Mouse (Mus musculus) G1E (cell line): Measurements from ENCODE around the gene Krtap5-3.
"Not testable (repeated sequence)": the region's sequence is repeated elsewhere in the genome, so short reads cannot be mapped to it uniquely, and the experiment has no call there.

ENCODE experiments used
- CTCF ChIP-seq: IDR thresholded peaks from 2 replicates; pipeline ENCODE4 v1.5.1; 2012; ENCODE audit warnings: low read depth, low read length, inconsistent platforms, mixed read lengths
- GATA1 ChIP-seq: IDR thresholded peaks from 2 replicates; pipeline ENCODE4 v1.6.1; 2012; ENCODE audit warnings: borderline replicate concordance, low read length, inconsistent platforms, mixed read lengths
- POLR2AphosphoS5 ChIP-seq: IDR thresholded peaks from 2 replicates; pipeline ENCODE4 v1.6.1; 2012; ENCODE audit warnings: low read depth, low read length, inconsistent platforms; ENCODE audit not compliant: insufficient replicate concordance

GRCm38 (mm10) chr7:142157013-142157412, 44.2 kb upstream of the Krtap5-3 start, which contains the start of gene Gm29735:
- TF ChIP-seq GATA1, CTCF, POLR2AphosphoS5: not testable (repeated sequence)
